Comparison of ENCODE assay signal across 20 mouse cellular contexts in the genomic region with DNA sequence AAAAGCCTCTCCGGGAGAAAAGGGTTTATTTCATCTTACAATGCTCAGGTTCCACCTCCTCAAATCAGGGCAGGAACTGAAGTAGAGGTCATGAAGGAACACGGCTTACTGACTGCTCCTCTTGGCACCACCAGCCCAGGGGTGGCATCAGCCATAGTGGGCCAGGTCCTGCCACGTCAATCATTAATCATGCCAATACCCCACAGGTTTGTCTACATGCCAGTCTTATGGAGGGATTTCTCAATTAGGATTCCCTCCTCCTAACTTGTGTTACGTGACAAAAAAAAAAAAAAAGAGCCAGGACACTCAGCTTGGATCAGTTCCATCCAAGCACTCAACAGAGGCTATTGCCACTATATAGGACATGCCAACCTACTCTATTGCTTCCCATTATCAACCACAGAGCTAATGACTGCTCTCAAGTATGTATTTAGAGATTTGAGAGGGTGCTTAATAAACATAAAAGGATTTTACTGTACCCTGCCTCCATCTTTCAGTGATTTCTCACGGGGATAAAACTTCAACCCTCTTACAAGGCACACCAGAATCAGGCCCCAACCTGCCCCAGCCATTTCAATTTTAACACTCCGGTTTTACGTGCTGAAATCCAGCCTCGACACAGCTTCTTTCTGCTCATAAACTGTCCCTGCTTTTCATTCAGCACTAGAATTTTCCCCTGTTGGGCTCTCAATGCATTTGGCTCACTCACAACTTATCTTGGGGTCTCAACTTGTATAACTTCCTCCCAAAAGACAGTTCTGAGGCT.
DNase-seq lines count a peak whose midpoint lies in the region.
"Had no signal": no experiment of that assay in that cellular context is flagged by ENCODE, and none has a peak within 500 bp of the region (broad histone marks: within the 10 kb centered on the region; RNA-seq: fewer than 3 reads in every experiment).

No protein-coding gene starts in this region.

- peak; percentile 85 for DNase-seq in kidney, adult 9 months
- no peak for DNase-seq in kidney, adult 18-20 months
- peak; percentile 10 for DNase-seq in lung, postnatal 25 days (ENCODE audit: low spot score)
- no peak for DNase-seq in lung, postnatal 10 days
- DNase-seq in kidney, postnatal 14 days, result peak; percentile 47
- DNase-seq in lung, postnatal 36 days, result peak; percentile 29
- DNase-seq in retina, embryonic 14.5 days (ENCODE audit: low spot score), result no peak
- DNase-seq: adrenal gland, adult 2 months; adrenal gland, postnatal 36 days; B cell, adult 2 months; cerebellum, adult 2 months; cerebellum, postnatal 25 days; gastrocnemius, adult 2 months; gastrocnemius, postnatal 36 days; heart, adult 2 months; heart, postnatal 4 days; liver, postnatal 0 days; right cerebral cortex, postnatal 25 days; thymus, adult 18-20 months; thymus, postnatal 25 days had no signal

Comparison
In these comparisons a context has a peak if more than half of its experiments do, and no peak if none do; other contexts are left out.
1. DNase-seq: peak in kidney, adult 9 months (single experiment), lung, postnatal 25 days (single experiment), kidney, postnatal 14 days (single experiment) and lung, postnatal 36 days (single experiment); none in kidney, adult 18-20 months (single experiment), lung, postnatal 10 days (single experiment) and retina, embryonic 14.5 days (single experiment).